Mouse (Mus musculus) ES-Bruce4 (cell line): ENCODE data around the gene Slc24a2. TPM values are rescaled to one million over a fixed set of nuclear protein-coding genes. Genes with fewer than 3 reads are reported as not detected.

Experiments
- H3K27ac ChIP-seq: 2 replicates; pipeline ENCODE4 v1.5.1; 2012; ENCODE audit warnings: low read length, inconsistent platforms; ENCODE audit not compliant: insufficient read depth
- H3K27me3 ChIP-seq: 2 replicates; pipeline ENCODE4 v1.6.1; 2012; ENCODE audit warnings: mild to moderate bottlenecking, low read length, inconsistent platforms; ENCODE audit not compliant: control insufficient read depth, poor library complexity, insufficient read depth, severe bottlenecking
- H3K36me3 ChIP-seq: 2 replicates; pipeline ENCODE4 v1.6.1; 2012; ENCODE audit warnings: inconsistent platforms, mild to moderate bottlenecking, low read length, moderate library complexity; ENCODE audit not compliant: control insufficient read depth, poor library complexity, insufficient read depth, severe bottlenecking
- H3K4me1 ChIP-seq: one replicate; pipeline ENCODE4 v1.8.1; 2011; ENCODE audit warnings: low read length; ENCODE audit not compliant: control insufficient read depth, insufficient read depth
- H3K4me3 ChIP-seq: 2 replicates; pipeline ENCODE4 v1.5.1; 2011; ENCODE audit warnings: low read depth, mild to moderate bottlenecking, low read length
- H3K9ac ChIP-seq: 2 replicates; pipeline ENCODE4 v1.6.1; 2012; ENCODE audit warnings: low read depth, mild to moderate bottlenecking, inconsistent platforms; ENCODE audit not compliant: poor library complexity, severe bottlenecking
- H3K9me3 ChIP-seq: replicated peaks from 2 replicates; pipeline ENCODE4 v1.6.1; 2012; ENCODE audit warnings: mild to moderate bottlenecking, low read length, inconsistent platforms; ENCODE audit not compliant: control insufficient read depth, poor library complexity, insufficient read depth, severe bottlenecking
- CTCF ChIP-seq: IDR thresholded peaks from one replicate; pipeline ENCODE4 v1.8.1; 2011; ENCODE audit warnings: low read depth, low read length
- EP300 ChIP-seq: IDR thresholded peaks from 2 replicates; pipeline ENCODE4 v1.6.1; 2011; ENCODE audit warnings: low read depth, low read length; ENCODE audit not compliant: insufficient read depth
- POLR2A ChIP-seq: IDR thresholded peaks from one replicate; pipeline ENCODE4 v1.8.1; 2011; ENCODE audit warnings: low read length; ENCODE audit not compliant: insufficient read depth
- polyA plus RNA-seq: library from polyadenylated mRNA; stranded (reverse); fragments of >200 nt; gene quantifications from 2 replicates; pipeline ENCODE4 v1.2.4, GENCODE M21; 2011; ENCODE audit warnings: low read depth; ENCODE audit not compliant: missing spikeins, insufficient read depth, insufficient read length

The Slc24a2 gene
- not detected in 2 replicates for polyA plus RNA-seq

GRCm38 (mm10) chr4:87229960-87230551 lies at the start of gene Slc24a2:
Slc24a2 (minus strand) TSS chr4:87230477.
- Histone ChIP-seq H3K9ac (peak within 1 kb of the TSS; percentile 37; the same call in 1 of the 2 replicates), H3K9me3 (no peaks in the 10 kb centered on the region), H3K27ac (no peak within 1 kb of the TSS), H3K36me3 (no peaks in the 10 kb centered on the region), H3K27me3 (no peaks in the 10 kb centered on the region; the same call in 1 of the 2 replicates), H3K4me1 (no peaks in the 10 kb centered on the region), H3K4me3 (peak within 1 kb of the TSS; percentile 55)
- no peak for TF ChIP-seq CTCF
- TF ChIP-seq EP300, result no peak
- no peak for TF ChIP-seq POLR2A

- TF ChIP-seq CTCF (no peak), EP300 (no peak), POLR2A (no peak)
- H3K27ac ChIP-seq, result no peak overlapping the region
- no peak overlapping the region for H3K4me3 ChIP-seq
- no peaks in the 10 kb centered on the region for H3K27me3 ChIP-seq
- H3K9me3 ChIP-seq, result peaks cover 1% of the 10 kb centered on the region; the same call in 1 of the 2 replicates
- no peak overlapping the region for H3K9ac ChIP-seq
- H3K36me3 ChIP-seq, result no peaks in the 10 kb centered on the region
- H3K4me1 ChIP-seq, result no peaks in the 10 kb centered on the region
Measured at GRCm38 (mm10) chr4:87274825-87275224, 44.5 kb upstream of the Slc24a2 start.

DNA sequence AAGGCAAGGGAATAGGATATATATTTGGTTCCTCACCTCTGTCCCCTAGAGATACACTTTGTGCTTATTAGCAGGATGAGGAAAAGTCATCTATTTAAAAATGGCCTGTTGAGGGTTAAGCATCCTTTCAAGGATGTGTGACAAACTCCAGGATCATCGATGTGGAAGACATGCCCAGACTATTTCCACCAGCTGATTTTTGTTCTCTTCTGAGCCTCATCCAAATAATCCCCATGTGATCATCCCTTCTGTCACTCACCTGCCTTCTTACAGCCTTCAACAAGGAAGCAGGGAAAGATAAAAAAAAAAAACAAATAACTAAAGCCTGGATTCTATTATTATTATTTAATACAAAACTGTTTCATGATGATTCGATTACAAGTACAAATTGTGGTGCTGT lies 44.0 kb upstream of the Slc24a2 start:
- Histone ChIP-seq H3K27ac (no peak overlapping the region), H3K9me3 (peaks cover 2% of the 10 kb centered on the region), H3K4me3 (no peak overlapping the region), H3K9ac (no peak overlapping the region), H3K27me3 (no peaks in the 10 kb centered on the region), H3K36me3 (no peaks in the 10 kb centered on the region), H3K4me1 (no peaks in the 10 kb centered on the region)
- TF ChIP-seq POLR2A (no peak), EP300 (no peak), CTCF (no peak)

GRCm38 (mm10) chr4:87273476-87273875 lies 43.2 kb upstream of the Slc24a2 start:
- Histone ChIP-seq H3K4me1 (no peaks in the 10 kb centered on the region), H3K36me3 (no peaks in the 10 kb centered on the region), H3K27me3 (no peaks in the 10 kb centered on the region), H3K4me3 (no peak overlapping the region), H3K9ac (no peak overlapping the region), H3K9me3 (peaks cover 2% of the 10 kb centered on the region), H3K27ac (no peak overlapping the region)
- TF ChIP-seq POLR2A (no peak), CTCF (no peak), EP300 (no peak)

DNA sequence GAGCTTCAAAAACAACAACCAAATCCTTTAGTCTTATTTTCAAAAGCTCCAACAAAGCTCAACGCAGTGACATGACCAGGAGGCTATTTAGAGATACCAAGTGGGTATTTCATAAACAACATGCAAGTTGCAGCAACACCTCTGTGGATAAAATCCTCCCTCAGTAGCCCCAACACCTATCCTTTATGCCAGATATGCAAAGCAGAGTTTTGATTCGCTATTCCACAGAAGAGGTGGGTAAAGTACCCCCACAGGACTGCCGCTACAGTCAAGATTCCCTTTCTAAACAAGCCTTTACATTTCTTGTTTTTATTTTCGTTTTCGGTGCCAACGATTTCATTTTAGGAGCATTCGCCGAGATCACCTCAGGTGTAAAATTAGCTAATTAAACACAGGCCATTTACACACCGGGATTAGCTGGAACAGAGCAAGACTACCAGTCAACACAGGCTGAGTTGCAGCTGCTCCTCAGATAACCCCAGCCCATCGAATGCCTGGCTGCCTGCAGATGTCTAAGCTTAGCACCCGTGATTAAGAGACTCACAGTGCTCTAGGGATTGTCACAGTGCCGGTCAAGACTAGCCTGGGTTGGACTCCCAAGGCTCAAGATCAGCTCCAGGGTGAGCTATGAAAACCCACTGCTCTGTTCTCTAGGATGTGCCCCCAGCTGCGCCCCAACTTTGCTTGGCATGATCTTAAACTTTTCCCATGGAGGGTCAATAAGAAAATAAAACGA lies 885 bp downstream of the Slc24a2 start:
- no peaks in the 10 kb centered on the region for H3K4me1 ChIP-seq
- TF ChIP-seq EP300 (no peak), POLR2A (no peak), CTCF (no peak)
- peak overlapping the region; percentile 55 for H3K4me3 ChIP-seq
- H3K9ac ChIP-seq, result no peak overlapping the region; the same call in 1 of the 2 replicates
- H3K27ac ChIP-seq, result no peak overlapping the region
- H3K36me3 ChIP-seq, result no peaks in the 10 kb centered on the region
- H3K9me3 ChIP-seq, result no peaks in the 10 kb centered on the region
- no peaks in the 10 kb centered on the region; the same call in 1 of the 2 replicates for H3K27me3 ChIP-seq

DNA sequence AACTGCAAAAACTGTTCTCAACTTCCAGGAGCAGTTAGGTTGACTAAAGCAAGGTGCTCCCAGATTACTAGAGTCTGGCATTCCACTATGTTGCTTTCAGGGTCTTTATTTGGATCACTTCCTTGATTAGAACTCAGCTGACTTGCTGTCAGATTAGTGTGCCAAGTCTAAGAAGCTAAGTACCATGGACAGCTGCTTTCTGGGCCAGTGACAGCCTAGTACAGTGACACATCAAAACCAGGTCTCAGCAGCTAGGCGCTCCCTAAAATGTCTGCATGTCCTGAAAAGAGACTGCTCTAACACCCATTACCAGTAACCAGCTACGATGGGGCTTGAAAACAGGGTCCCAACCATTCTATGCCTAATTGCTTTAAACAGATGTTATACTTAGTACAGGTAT lies 8.7 kb downstream of the Slc24a2 start:
- Histone ChIP-seq H3K27ac (no peak overlapping the region), H3K9ac (no peak overlapping the region), H3K4me3 (no peak overlapping the region), H3K4me1 (no peaks in the 10 kb centered on the region), H3K9me3 (no peaks in the 10 kb centered on the region), H3K27me3 (no peaks in the 10 kb centered on the region), H3K36me3 (no peaks in the 10 kb centered on the region)
- TF ChIP-seq CTCF, result no peak
- TF ChIP-seq POLR2A, result no peak
- TF ChIP-seq EP300, result no peak
